Comparison of ENCODE assay signal across 8 mouse cellular contexts in genomic region chr2:156814344-156814801, GRCm38 (mm10). TPM values are rescaled to one million over a fixed set of nuclear protein-coding genes. Genes with fewer than 3 reads are reported as not detected.
DNase-seq lines count a peak whose midpoint lies in the region; ATAC-seq lines count a peak whose summit lies in the region.

No protein-coding gene starts in this region.

- 0 out of 2 replicates have a peak overlapping the region, but pooled peaks have one; percentile 23 for H3K27ac ChIP-seq in embryonic facial prominence, embryonic 11.5 days (replicated peaks; ENCODE audit: low read depth, low read length)
- peak overlapping the region; percentile 78 for H3K27ac ChIP-seq in kidney, embryonic 14.5 days (ENCODE audit: low read depth, low read length)
- H3K27ac ChIP-seq in midbrain, embryonic 16.5 days (ENCODE audit: low read length), result no peak overlapping the region

- no peak for ATAC-seq in embryonic facial prominence, embryonic 11.5 days (replicated peaks; ENCODE audit: insufficient number of reproducible peaks, low FRiP score, low TSS enrichment, low read depth)
- ATAC-seq in kidney, embryonic 14.5 days (ENCODE audit: low FRiP score, low TSS enrichment), result peak; percentile 75
- no peak for ATAC-seq in midbrain, embryonic 16.5 days

- H3K9me3 ChIP-seq in embryonic facial prominence, embryonic 11.5 days (replicated peaks; ENCODE audit: control insufficient read depth, low read length), result no peaks in the 10 kb centered on the region
- no peaks in the 10 kb centered on the region for H3K9me3 ChIP-seq in kidney, embryonic 14.5 days (ENCODE audit: control insufficient read depth, low read length)
- H3K9me3 ChIP-seq in midbrain, embryonic 16.5 days (replicated peaks; ENCODE audit: control insufficient read depth, low read length, poor library complexity, severe bottlenecking), result no peaks in the 10 kb centered on the region

- no peak overlapping the region for H3K4me2 ChIP-seq in embryonic facial prominence, embryonic 11.5 days (ENCODE audit: low read depth, low read length)
- peak overlapping the region; percentile 2; the same call in 1 of the 2 replicates for H3K4me2 ChIP-seq in kidney, embryonic 14.5 days (replicated peaks; ENCODE audit: low read depth, low read length)
- no peak overlapping the region for H3K4me2 ChIP-seq in midbrain, embryonic 16.5 days (ENCODE audit: low read length)

- whole genome bisulfite sequencing in embryonic facial prominence, embryonic 11.5 days, result 19% methylated on average over 8 of the region's 8 CpGs
- WGBS in kidney, embryonic 14.5 days, result 1% methylated on average over 8 of the region's 8 CpGs
- 9% methylated on average over 8 of the region's 8 CpGs for WGBS in midbrain, embryonic 16.5 days

- DNase-seq in adrenal gland, postnatal 36 days, result peak; percentile 3
- no peak for DNase-seq in adrenal gland, postnatal 4 days (ENCODE audit: low spot score in 2 of 2)
- peak; percentile 14 for DNase-seq in embryonic facial prominence, embryonic 11.5 days (ENCODE audit: low spot score)
- no peak for DNase-seq in cerebellum, adult 8-10 months
- no peak for DNase-seq in c-Kit-positive CD71-positive TER-119-positive erythroid progenitor cells, embryonic 14.5 days (ENCODE audit: low spot score)
- no peak for DNase-seq in layer of hippocampus, postnatal 25 days (ENCODE audit: extremely low spot score in 1 of 2, low spot score in 1 of 2)

- no peak overlapping the region for H3K9ac ChIP-seq in embryonic facial prominence, embryonic 11.5 days (replicated peaks; ENCODE audit: low read length)
- no peak overlapping the region for H3K9ac ChIP-seq in kidney, embryonic 14.5 days (ENCODE audit: low read depth, low read length)
- 0 out of 2 replicates have a peak overlapping the region, but pooled peaks have one; percentile 4 for H3K9ac ChIP-seq in midbrain, embryonic 16.5 days (ENCODE audit: low read depth, low read length)

- no peaks in the 10 kb centered on the region for H3K27me3 ChIP-seq in embryonic facial prominence, embryonic 11.5 days (ENCODE audit: control insufficient read depth, insufficient read depth, low read length)
- no peaks in the 10 kb centered on the region for H3K27me3 ChIP-seq in kidney, embryonic 14.5 days (ENCODE audit: control insufficient read depth, insufficient read depth, low read length)
- H3K27me3 ChIP-seq in midbrain, embryonic 16.5 days (ENCODE audit: control insufficient read depth, insufficient read depth, low read depth, low read length), result no peaks in the 10 kb centered on the region

- no peaks in the 10 kb centered on the region for H3K4me1 ChIP-seq in embryonic facial prominence, embryonic 11.5 days (ENCODE audit: control insufficient read depth, insufficient read depth, low read length)
- H3K4me1 ChIP-seq in kidney, embryonic 14.5 days (ENCODE audit: control insufficient read depth, insufficient read depth, low read length), result peaks cover 23% of the 10 kb centered on the region
- no peaks in the 10 kb centered on the region for H3K4me1 ChIP-seq in midbrain, embryonic 16.5 days (ENCODE audit: control insufficient read depth, insufficient read depth, low read length)

- no peak overlapping the region for H3K4me3 ChIP-seq in embryonic facial prominence, embryonic 11.5 days (ENCODE audit: low read depth, low read length)
- H3K4me3 ChIP-seq in kidney, embryonic 14.5 days (ENCODE audit: low read length), result no peak overlapping the region
- H3K4me3 ChIP-seq in midbrain, embryonic 16.5 days (ENCODE audit: low read depth, low read length), result no peak overlapping the region

- no peaks in the 10 kb centered on the region for H3K36me3 ChIP-seq in embryonic facial prominence, embryonic 11.5 days (replicated peaks; ENCODE audit: control insufficient read depth, insufficient read depth, low read depth, low read length)
- no peaks in the 10 kb centered on the region for H3K36me3 ChIP-seq in kidney, embryonic 14.5 days (ENCODE audit: control insufficient read depth, insufficient read depth, low read length)
- H3K36me3 ChIP-seq in midbrain, embryonic 16.5 days (ENCODE audit: control insufficient read depth, insufficient read depth, low read length), result no peaks in the 10 kb centered on the region

RNA-seq across cellular contexts. Expression of gene Tgif2, which starts 25.4 kb away (rescaled TPM):
- 1 to 10 TPM; 3.9 to 4.4 TPM for total RNA-seq in adrenal gland, postnatal 36 days (2021)
- 10 to 100 TPM; 23.0 to 25.1 TPM for total RNA-seq in adrenal gland, postnatal 4 days (2021)
- 91.0 and 97.6 TPM in 2 replicates for polyA plus RNA-seq in embryonic facial prominence, embryonic 11.5 days (2014; fragmentation: Nextera tagmentation; extraction: Ambion mirVana)
- 67.8 and 78.1 TPM in 2 replicates for polyA plus RNA-seq in kidney, embryonic 14.5 days (2014; fragmentation: Nextera tagmentation; extraction: Ambion mirVana)
- polyA plus RNA-seq in midbrain, embryonic 16.5 days (2015; fragmentation: Nextera tagmentation; extraction: Ambion mirVana), result 12.5 and 14.1 TPM in 2 replicates
- 1 to 10 TPM; 1.1 to 2.1 TPM for total RNA-seq in layer of hippocampus, postnatal 25 days (2021)

RNA-seq across cellular contexts. Expression of gene Myl9, which starts 39.2 kb away (rescaled TPM):
- 10 to 100 TPM; 56.2 to 67.3 TPM for total RNA-seq in adrenal gland, postnatal 36 days (2021)
- 10 to 100 TPM; 82.3 to 84.4 TPM for total RNA-seq in adrenal gland, postnatal 4 days (2021)
- polyA plus RNA-seq in embryonic facial prominence, embryonic 11.5 days (2014; fragmentation: Nextera tagmentation; extraction: Ambion mirVana), result 128 and 151 TPM in 2 replicates
- polyA plus RNA-seq in kidney, embryonic 14.5 days (2014; fragmentation: Nextera tagmentation; extraction: Ambion mirVana), result 218 and 250 TPM in 2 replicates
- polyA plus RNA-seq in midbrain, embryonic 16.5 days (2015; fragmentation: Nextera tagmentation; extraction: Ambion mirVana), result 33.7 and 38.8 TPM in 2 replicates
- 10 to 100 TPM; 14.3 to 18.8 TPM for total RNA-seq in layer of hippocampus, postnatal 25 days (2021)

RNA-seq across cellular contexts. Expression of gene 4930518I15Rik, which starts 43.4 kb away (rescaled TPM):
- 1 to 10 TPM; 1.4 to 3.2 TPM for total RNA-seq in adrenal gland, postnatal 36 days (2021)
- 1 to 10 TPM; 4.3 to 5.2 TPM for total RNA-seq in adrenal gland, postnatal 4 days (2021)
- polyA plus RNA-seq in embryonic facial prominence, embryonic 11.5 days (2014; fragmentation: Nextera tagmentation; extraction: Ambion mirVana), result 4.3 and 5.5 TPM in 2 replicates
- polyA plus RNA-seq in kidney, embryonic 14.5 days (2014; fragmentation: Nextera tagmentation; extraction: Ambion mirVana), result 6.4 and 7.4 TPM in 2 replicates
- 9.2 and 10.2 TPM in 2 replicates for polyA plus RNA-seq in midbrain, embryonic 16.5 days (2015; fragmentation: Nextera tagmentation; extraction: Ambion mirVana)
- 1 to 10 TPM; 2.0 to 4.3 TPM for total RNA-seq in layer of hippocampus, postnatal 25 days (2021)

RNA-seq across cellular contexts. Expression of gene Rab5if, which starts 48.6 kb away (rescaled TPM):
- total RNA-seq in adrenal gland, postnatal 36 days (2021), result 100 to 1,000 TPM; 244 to 346 TPM
- 100 to 1,000 TPM; 190 to 203 TPM for total RNA-seq in adrenal gland, postnatal 4 days (2021)
- 217 and 219 TPM in 2 replicates for polyA plus RNA-seq in embryonic facial prominence, embryonic 11.5 days (2014; fragmentation: Nextera tagmentation; extraction: Ambion mirVana)
- polyA plus RNA-seq in kidney, embryonic 14.5 days (2014; fragmentation: Nextera tagmentation; extraction: Ambion mirVana), result 199 and 227 TPM in 2 replicates
- 139 and 147 TPM in 2 replicates for polyA plus RNA-seq in midbrain, embryonic 16.5 days (2015; fragmentation: Nextera tagmentation; extraction: Ambion mirVana)
- total RNA-seq in layer of hippocampus, postnatal 25 days (2021), result 100 to 1,000 TPM; 105 to 112 TPM

Comparison
In these comparisons a context has a peak if more than half of its experiments do, and no peak if none do; other contexts are left out.
1. DNase-seq: peak in adrenal gland, postnatal 36 days (2 of 2) and embryonic facial prominence, embryonic 11.5 days (single experiment); none in adrenal gland, postnatal 4 days (0 of 2), cerebellum, adult 8-10 months (single experiment), c-Kit-positive CD71-positive TER-119-positive erythroid progenitor cells, embryonic 14.5 days (single experiment) and layer of hippocampus, postnatal 25 days (0 of 2).
2. RNA of gene Tgif2, which starts 25.4 kb away (total RNA-seq): 23.0 to 25.1 TPM in adrenal gland, postnatal 4 days; 3.9 to 4.4 TPM in adrenal gland, postnatal 36 days and 1.1 to 2.1 TPM in layer of hippocampus, postnatal 25 days; every median in the first group is over 4 times any median in the second.